Mouse (Mus musculus) liver, embryonic 14.5 days (tissue): ENCODE results near the gene Dgka.

Experiments used
- CTCF ChIP-seq: IDR thresholded peaks from 2 replicates; pipeline ENCODE4 v1.5.1; 2016; ENCODE audit warnings: antibody characterized with exemption, low read depth, control low read depth
- EP300 ChIP-seq: IDR thresholded peaks from 2 replicates; pipeline ENCODE4 v1.6.1; 2016; ENCODE audit warnings: antibody characterized with exemption, low read depth

GRCm38 (mm10) chr10:128699006-128699405 is 45.6 kb downstream of the Dgka start:
- no peak for TF ChIP-seq CTCF
- no peak for TF ChIP-seq EP300
